Mouse (Mus musculus) layer of hippocampus, adult 9-11 months (tissue): ENCODE measurements at regions not wholly inside any gene's neighbourhood (a gene's known extent, or its start where the extent isn't known, plus 50 kb on each side); places are given as distances from the start of the nearest gene placed in this dataset.
A peak's percentile ranks its signal among the peaks of the same experiment; 100 is the strongest.

Source experiments
- DNase-seq: peaks from one replicate; pipeline ENCODE4 v3.0.0; 2022

GRCm38 (mm10) chr13:99780751-99781460 is 120.0 kb downstream of the Cartpt start:
- DNase-seq: no peak

- no peak for DNase-seq
These were observed 122.1 kb downstream of the Cartpt start for GRCm38 (mm10) chr13:99778747-99779146.

DNA sequence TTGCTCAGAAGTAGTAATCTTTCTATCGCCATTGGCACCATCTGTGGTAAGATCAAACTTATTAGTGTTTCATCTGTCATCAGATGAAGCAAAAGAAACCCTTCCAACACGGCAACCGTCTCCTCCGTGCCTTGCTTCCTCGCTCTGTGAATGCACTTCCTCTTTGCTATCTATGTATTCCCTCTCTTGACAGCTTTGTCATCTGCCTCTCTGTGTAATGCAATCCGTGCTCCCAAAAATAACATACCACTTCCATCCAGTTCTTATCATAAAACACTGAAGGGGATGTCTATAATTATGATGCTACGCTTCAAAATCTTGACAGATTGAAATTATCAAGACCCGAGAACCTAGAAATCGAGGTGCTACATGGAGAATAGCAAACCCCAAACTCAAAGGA is 123.2 kb downstream of the Cartpt start:
- DNase-seq: no peak

GRCm38 (mm10) chr13:99765965-99766364 is 134.9 kb downstream of the Cartpt start:
- no peak for DNase-seq

GRCm38 (mm10) chr13:99764764-99765163 is 136.1 kb downstream of the Cartpt start:
- no peak for DNase-seq

GRCm38 (mm10) chr13:99764097-99764714 is 136.7 kb downstream of the Cartpt start:
- no peak for DNase-seq

DNA sequence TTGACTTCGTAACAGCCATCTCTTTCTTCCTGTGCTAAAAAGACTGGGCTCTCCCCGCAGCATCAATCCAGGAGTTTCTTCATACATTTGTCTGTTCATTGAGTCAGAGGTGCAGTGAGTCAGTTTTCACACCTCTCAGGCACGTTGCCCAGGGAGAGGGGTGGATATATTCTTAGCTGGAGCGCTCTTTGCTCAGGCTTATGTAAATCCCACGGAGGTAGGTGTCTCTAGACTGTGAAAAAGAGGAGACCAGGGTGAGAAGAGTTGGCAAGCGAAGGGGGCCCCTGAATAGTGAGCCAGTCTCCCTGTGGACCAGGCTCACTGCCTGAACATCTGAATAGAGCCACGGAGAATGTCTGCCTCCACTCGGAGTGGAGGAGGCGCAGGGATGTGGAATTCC is 139.0 kb downstream of the Cartpt start:
- DNase-seq: peak; percentile 83

DNA sequence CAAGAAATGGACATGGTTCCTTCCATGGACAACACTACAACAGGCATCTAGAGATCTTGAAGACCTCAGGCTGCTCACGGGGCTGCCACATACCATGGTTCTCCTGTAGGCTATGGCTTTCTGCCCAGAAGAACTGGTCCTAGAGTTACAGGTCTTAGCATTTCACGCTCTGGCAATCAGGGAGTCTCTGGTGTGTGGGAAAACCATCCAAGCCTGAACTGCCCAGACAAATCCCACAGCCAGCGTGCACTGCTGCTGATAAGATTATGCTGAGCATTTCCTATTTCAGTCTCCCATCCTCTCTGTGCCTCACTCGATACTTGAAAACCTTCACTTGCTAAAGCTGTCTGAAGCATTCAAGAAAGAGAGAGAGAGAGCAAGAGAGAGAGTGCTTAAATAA is 139.5 kb downstream of the Cartpt start:
- no peak for DNase-seq

DNA sequence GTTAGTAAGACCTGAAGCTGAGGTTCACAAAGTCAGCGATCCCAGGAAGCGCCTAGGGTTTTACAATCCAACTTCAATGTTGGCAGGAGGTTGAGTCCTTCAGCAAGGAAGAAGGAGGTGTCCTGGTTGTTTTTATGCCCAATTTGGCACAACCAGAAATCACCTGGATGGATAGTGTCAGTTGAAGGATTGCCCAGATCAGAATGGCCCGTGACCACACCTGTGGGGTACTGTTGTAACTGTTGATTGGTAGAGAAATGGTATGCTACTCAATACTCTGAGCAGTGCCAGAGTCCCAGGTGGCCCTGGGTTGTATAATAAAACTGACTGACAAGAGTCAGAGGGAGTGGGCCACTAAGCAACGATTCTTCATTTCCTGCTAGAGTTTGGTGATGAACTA is 140.2 kb downstream of the Cartpt start:
- DNase-seq: no peak

DNA sequence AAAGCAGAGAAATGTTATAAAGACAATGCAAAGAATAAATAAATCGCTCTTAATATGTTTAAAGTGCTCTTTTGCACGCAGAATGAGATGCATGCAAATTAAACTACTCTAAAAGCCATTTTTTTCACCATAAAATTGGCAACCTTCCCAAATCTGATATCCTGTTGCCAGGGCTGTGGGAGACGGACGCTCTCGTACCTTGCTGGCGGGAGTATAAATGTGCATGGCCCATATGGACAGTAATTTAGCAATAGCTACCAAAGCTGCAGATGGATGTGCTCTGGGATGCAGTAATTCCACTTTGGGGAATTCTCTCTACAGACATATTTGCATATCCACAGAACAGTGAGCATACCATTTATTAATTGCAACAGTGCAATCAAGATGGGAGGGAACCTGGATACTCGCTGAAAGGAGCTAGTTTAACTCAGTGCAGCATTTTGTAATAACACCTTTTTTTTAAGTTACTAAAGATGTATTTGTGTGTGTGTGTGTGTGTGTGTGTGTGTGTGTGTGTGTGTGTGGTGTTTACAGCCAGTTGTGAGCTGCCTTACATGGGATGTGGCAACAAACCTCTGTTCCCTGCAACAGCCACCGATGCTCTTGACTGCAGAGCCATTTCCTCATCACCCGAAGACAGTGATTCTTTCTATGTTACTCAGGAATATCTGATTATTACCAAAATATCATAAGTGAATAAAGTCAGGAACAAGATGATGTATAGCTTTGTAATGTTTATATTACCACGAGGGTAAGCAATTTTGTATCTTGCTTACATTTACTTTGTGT is 141.4 kb downstream of the Cartpt start:
- no peak for DNase-seq

GRCm38 (mm10) chr13:99754701-99755100 is 146.2 kb downstream of the Cartpt start:
- DNase-seq: no peak

DNA sequence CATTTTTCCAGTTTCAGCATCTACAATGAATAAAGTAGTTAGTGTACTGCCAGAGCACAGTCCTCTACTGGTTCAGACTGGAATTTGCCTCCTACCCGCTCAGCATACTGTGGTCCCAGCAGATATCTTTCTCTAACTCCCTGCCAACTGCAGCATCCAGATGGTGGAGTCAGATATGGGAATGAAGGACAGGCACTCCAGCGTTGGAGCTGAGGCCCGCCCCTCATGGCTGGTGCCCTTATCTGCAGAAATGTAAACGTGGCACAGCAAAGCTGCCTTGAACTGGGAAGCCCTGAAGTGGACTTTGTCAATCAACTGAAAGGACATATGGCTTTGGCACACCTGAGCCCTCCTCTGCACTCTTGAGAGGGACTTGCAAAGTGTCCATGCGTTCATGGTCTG is 146.6 kb downstream of the Cartpt start:
- peak; percentile 41 for DNase-seq

DNA sequence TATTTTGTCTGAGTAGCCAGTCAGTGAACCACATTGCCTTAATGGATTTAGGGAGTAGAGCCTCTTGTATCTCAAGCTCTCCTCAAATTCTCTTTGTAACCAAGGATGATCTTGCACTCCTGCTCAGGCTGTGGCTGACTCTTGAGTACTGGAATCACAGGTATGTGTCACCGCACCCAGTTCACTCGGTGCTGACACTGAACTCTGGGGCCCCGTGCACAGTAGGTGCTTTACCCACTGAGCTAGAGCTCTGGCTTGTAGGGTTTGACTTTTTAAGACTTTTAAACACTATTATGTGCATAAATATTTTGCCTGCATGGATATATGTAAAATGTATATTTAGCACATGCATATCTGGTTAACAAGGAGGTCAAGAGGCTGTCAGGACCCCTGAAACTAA is 147.4 kb downstream of the Cartpt start:
- no peak for DNase-seq

DNA sequence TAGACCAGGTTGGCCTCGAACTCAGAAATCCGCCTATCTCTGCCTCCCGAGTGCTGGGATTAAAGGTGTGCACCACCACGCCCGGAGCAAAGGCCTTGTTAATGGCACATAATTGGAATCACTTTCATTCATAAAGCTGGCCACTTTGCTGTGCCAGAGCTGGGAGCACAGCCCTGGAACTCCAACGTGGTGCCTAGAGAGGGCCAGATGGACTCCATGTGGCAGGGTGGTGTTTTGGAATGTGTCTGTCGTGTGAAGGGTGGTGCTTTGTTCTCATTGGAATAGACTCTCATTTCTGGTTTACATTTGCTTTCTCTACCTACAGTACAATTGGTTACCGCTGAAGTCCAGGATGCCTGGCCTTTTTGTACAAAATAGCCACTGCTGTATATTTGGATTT is 150.2 kb downstream of the Cartpt start:
- peak; percentile 63 for DNase-seq

DNA sequence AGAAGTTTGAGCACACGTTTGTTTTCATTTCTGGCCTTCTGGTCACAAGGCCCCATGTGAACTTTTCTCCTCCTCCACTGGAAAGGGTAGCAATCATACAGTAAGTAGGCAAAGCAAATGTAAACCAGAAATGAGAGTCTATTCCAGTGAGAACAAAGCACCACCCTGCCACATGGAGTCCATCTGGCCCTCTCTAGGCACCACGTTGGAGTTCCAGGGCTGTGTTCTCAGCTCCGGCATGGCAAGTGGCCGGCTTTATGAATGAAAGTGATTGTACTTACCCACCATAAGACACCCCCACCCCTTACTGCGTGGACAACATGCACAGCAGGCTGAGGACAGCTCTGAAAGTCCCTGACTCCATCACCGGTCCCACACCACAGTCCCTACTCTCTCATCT is 151.5 kb downstream of the Cartpt start:
- peak; percentile 66 for DNase-seq

GRCm38 (mm10) chr13:99748128-99748527 is 152.8 kb downstream of the Cartpt start:
- no peak for DNase-seq

DNA sequence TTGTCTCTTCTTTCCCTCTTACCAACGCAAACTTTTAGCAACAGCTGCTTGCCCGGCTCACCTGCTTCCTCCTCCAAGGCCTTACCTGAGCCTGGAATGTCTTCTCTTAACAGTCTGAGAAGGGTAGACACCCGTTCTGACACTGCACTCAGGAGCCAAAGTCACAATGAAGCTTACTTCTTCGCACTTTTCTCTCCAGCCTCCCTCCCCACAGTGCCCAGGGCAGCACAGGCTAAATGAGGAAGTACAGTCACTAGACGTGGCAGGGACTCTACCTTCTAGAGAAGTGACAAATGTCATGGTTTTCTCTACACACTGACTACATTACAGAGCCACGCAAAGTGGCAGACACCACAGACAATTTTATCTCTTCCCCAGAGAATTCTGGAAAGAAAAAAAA is 155.4 kb downstream of the Cartpt start:
- no peak for DNase-seq

GRCm38 (mm10) chr13:99744790-99745120 is 156.1 kb downstream of the Cartpt start:
- DNase-seq: no peak

DNA sequence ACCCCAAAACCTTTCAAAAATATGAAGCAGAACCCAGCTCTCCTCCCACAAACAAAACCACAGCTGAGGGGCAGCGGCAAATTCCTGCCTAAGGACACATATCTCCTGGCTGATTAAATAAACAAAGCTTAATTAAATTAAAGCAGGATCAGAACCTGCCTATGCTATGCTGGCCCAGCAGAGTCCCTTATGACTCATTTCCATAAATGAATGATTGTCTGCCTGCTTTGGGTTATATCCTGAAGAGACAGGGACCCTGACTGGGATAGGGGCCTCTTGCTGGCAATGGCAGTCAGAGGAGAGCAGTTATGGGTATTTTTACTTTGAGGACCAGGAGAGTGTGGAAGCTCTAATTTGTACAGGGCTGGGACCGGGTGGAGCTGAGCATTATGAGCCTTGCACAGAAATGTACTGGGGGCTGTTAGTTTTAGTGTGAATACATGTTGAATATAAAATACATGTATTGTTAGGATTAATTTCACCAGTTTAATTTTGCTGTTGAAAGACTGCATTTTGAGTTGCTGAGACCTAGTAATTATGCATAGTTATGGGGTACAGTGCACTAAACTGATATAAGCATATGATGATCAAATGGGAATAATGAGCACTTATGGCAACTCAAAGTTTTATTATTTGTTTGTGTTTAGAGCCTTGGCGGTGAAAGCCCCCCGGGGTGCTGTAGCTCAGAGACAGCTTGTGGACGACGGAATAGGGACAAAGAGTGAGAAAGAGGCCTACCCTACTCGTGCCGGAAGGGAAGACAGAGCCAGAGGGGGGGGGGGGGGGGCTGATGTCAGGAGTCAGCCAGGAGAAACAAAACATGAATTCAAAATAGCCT is 156.7 kb downstream of the Cartpt start:
- no peak for DNase-seq

- no peak for DNase-seq
These were observed 158.4 kb downstream of the Cartpt start for GRCm38 (mm10) chr13:99742507-99742906.

GRCm38 (mm10) chr13:99741981-99742380 is 158.9 kb downstream of the Cartpt start:
- DNase-seq: no peak

GRCm38 (mm10) chr13:99739420-99739819 is 161.5 kb downstream of the Cartpt start:
- DNase-seq: peak; percentile 34

DNA sequence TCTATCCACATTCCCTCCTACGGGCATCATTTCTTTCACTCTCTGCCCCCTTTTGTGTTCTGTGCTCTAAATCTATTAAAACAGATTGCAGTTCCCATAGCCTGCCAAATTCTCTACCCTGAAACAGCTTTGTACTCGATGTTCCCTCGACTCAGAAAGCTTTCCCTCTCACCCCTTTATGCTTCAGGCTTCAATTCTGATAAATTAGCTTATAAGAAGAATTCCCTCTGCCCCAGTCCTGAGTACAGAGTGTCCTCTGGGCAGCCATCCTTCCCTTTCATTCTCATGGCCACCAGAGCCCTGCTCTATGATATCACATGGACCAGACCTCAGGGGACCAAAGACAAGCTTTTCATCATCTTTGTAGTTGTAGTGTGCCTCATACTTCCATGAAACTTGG is 163.6 kb downstream of the Cartpt start:
- peak; percentile 67 for DNase-seq
